Mouse (Mus musculus) macrophage (primary cell): ENCODE measurements around the gene Zfp296. TPM values are rescaled to one million over a fixed set of nuclear protein-coding genes. Genes with fewer than 3 reads are reported as not detected.
A peak's percentile ranks its signal among the peaks of the same experiment; 100 is the strongest.

ENCODE experiments used
- H3K27ac ChIP-seq: fragments of 350-480 bp; formaldehyde crosslinking; 2 replicates; pipeline ENCODE4 v1.9.0; 2021
- H3K36me3 ChIP-seq: fragments of 350-480 bp; formaldehyde crosslinking; 2 replicates; pipeline ENCODE4 v1.9.0; 2021; ENCODE audit errors: inconsistent target
- H3K4me3 ChIP-seq: fragments of 350-480 bp; formaldehyde crosslinking; 2 replicates; pipeline ENCODE4 v1.9.0; 2021; ENCODE audit errors: inconsistent target
- H3K79me2 ChIP-seq: fragments of 350-480 bp; formaldehyde crosslinking; 2 replicates; pipeline ENCODE4 v1.9.0; 2021; ENCODE audit errors: inconsistent target
- WGBS: methylation state at CpG from one replicate; pipeline ENCODE4 v1.1.7; 2026; ENCODE audit warnings: inconsistent platforms; ENCODE audit not compliant: missing documents; 5-methylcytosine and 5-hydroxymethylcytosine counted together
- polyA plus RNA-seq: library from polyadenylated mRNA; stranded (reverse); fragments of 250-400 nt; gene quantifications from 3 replicates; pipeline ENCODE4 v1.2.4, GENCODE M21; 2018; ENCODE audit warnings: inconsistent platforms

Gene Zfp296
- polyA plus RNA-seq, 1 experiment from 2014 or later, result 0.24 TPM

DNA sequence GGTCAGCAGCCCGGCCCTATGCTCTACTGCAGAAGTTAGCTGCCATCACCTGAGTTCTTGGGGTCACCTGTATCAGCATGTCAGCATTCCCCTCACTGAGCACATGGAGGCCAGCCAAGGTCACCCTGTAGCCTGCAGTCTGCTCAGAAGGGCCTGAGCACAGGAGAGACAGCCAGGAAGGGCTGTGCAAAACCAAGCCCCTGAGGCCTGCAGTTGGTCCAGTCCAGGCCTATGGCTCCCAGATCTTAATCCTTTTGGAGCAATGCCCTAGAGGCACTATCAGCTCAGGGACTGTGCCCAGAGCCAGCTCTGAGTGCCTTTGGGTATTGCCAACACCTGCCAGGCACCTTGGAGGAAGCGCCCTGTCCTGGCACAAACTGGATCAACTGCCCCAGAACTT is 20.0 kb upstream of the Zfp296 start:
- 0 out of 2 replicates have a peak, but pooled peaks cover 6% of the 10 kb centered on the region for H3K36me3 ChIP-seq
- H3K27ac ChIP-seq, result no peak overlapping the region
- peaks cover 97% of the 10 kb centered on the region for H3K79me2 ChIP-seq
- no peak overlapping the region for H3K4me3 ChIP-seq
- 93% methylated on average over 2 of the region's 2 CpGs for WGBS

DNA sequence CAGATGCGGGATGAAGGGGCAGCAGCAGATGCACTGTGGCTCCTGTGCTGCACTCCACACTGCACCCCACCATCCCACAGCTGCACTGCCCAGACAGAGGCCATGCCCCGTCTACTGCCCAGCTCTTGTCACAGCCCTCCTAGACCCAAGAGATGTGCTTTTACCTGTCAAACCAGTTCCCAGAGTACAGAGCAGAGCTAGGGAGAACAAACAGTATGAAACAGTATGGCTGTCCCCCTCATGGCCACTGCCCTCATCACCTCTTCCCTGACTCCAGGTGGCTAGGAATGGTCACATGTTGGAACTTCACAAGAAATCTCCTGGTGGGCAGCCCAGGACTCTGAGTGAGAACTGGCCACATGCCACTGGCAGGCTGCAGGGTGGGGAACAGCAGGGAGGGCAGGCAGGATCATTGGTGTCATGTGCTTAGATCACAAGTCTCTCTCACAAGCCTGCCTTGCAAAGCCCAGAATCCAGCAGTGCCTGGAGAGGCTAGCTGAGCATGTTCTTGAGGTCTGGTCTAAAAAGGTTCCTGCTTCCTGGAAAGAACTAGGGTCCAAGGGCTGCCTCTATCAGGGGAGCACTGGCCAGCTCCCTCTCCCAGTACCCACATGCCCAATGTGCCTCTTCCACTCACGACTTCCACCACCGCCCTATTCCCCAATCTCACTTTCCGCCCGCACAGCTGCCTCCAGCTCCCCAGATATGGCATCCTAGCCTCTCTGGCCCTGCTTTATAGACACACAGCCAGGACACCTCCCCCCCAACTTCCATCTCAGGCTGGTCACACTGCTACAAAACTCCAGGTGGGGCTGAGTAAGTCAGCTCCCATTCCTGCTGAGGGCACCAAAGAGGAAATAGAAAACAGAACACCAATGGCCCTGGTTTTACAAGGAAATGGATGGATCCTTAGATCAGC is 18.8 kb upstream of the Zfp296 start:
- H3K27ac ChIP-seq, result peak overlapping the region; percentile 40

DNA sequence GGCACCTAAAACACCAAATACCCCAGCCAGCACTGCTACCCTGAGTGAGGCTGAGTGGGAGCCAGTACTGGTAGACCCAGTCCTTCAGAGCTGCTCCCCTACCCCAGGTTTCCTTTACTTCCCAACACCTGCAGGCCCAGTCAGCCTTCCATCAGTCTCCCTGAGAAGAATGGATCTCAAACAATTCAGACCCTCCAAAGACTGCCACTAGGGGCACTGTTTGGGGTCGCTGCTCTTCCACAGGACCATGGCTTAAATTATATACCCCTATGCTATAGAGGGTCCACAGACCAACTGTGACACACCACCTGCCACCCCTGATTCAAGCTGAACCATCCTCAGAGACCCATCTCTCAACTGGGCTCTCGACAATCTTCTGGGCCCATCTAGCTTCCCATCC is 18.1 kb upstream of the Zfp296 start:
- Histone ChIP-seq H3K4me3 (no peak overlapping the region), H3K27ac (peak overlapping the region; percentile 40), H3K36me3 (no peaks in the 10 kb centered on the region), H3K79me2 (peaks cover 78% of the 10 kb centered on the region)
- 70% methylated on average over 2 of the region's 2 CpGs for WGBS

More for the DNA sequence above, 18.8 kb upstream of the Zfp296 start:
- H3K79me2 ChIP-seq, result peaks cover 85% of the 10 kb centered on the region
- H3K4me3 ChIP-seq, result no peak overlapping the region
- 0 out of 2 replicates have a peak, but pooled peaks cover 4% of the 10 kb centered on the region for H3K36me3 ChIP-seq
- WGBS, result 97% methylated on average over 6 of the region's 6 CpGs

DNA sequence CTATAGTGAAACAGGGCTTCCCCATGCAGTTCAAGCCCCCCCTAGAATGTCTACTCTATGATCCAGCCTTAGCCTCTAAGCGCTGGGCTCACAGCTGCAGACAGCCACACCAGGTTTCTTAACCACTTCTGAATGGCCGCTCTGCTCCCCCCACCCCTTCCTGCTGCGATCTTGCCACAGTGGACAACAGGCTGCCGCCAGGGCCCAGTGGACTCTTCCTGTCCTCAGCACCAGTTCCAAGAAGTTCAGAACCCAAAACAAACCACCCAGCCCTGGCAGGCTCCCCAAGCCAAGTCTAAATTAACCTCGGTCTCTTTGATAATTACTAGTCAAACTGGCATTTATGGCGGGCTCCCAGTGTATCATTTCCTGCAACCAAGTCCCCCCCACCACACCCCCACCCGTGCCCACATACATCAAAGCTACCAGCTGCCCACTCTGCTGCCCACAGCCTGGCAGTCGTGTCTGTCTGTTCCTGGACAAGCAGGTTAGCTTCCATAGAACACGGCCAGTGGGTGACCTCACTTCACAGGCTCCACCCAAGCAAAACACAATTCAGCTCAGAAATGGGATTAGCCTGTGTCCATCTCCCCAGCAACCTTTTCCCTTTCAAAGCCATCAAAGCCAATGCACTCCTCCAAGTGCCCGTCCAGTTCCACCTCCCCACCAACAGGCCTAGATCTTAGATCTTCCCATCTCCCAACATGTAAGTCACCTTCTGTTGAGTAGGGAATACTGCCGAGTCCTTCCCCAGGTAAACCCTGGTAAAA is 16.4 kb upstream of the Zfp296 start:
- peak overlapping the region; percentile 91 for H3K4me3 ChIP-seq
- peaks cover 11% of the 10 kb centered on the region for H3K36me3 ChIP-seq
- WGBS, result 7% methylated on average over 11 of the region's 11 CpGs
- H3K79me2 ChIP-seq, result peaks cover 61% of the 10 kb centered on the region
- H3K27ac ChIP-seq, result peak overlapping the region; percentile 50

DNA sequence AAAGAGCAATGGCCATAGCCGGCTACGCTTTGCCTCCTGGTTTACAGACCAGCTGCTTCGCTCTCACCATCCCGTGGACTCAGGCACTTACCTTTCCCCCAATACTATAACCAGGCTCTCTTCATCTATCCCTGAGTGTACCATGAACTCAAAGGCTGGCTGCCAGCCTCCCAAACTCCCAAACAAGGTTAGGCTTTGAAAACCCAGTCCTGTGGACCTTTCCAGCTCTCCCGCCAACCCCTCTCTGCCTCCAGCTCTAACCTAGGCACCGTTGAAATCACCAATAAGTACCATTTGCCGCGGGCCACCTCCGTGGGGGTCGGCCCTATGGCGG is 15.7 kb upstream of the Zfp296 start:
- H3K27ac ChIP-seq, result peak overlapping the region; percentile 50
- 0% methylated on average over 11 of the region's 11 CpGs for WGBS
- H3K79me2 ChIP-seq, result peaks cover 53% of the 10 kb centered on the region
- peak overlapping the region; percentile 91 for H3K4me3 ChIP-seq
- peaks cover 11% of the 10 kb centered on the region for H3K36me3 ChIP-seq

DNA sequence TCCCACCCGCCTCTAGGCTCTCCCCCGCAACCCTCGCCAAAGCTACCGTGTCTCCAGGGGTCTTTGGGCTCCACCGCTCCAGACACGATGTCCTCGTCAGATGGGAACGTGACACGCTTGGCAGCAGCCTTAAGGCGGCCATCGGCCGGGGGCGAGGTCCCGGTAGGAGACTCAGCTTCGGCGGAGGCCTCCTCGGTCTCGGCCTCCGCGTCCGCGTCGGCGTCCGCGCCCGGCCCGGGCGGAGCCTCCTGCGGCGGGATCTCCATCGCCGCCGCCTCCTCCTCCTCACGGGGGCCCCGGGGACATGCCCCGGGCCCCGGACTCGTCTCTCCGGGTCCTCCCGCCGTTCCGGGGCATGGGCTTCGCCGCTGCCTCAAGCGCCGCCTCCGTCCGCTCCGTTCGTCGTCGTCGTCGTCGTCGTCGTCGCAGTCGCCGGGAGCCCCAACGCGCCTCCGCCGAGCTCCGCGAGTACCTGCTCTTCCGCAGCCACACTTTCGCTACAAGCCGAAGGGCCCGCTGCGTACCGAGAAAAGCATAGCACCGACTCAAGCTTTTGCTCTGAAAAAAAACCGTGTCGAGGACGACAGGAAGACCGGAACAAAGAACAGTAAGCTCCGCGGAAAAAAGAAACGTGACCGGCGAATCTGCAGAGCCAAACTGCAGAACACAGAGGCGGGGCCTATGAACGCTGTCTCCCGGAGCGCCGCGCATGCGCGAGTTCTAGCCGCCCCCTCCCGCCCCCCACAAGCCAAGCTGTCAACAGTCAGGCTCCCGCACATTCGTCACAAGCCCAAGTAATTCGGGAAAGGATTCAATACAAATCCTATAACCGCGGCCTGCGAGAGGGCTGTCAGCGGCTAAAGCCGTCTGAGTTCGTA is 15.1 kb upstream of the Zfp296 start:
- 2% methylated on average over 100 of the region's 102 CpGs for WGBS
- peak overlapping the region; percentile 91 for H3K4me3 ChIP-seq
- H3K36me3 ChIP-seq, result peaks cover 11% of the 10 kb centered on the region
- H3K27ac ChIP-seq, result peak overlapping the region; percentile 84
- H3K79me2 ChIP-seq, result peaks cover 51% of the 10 kb centered on the region

DNA sequence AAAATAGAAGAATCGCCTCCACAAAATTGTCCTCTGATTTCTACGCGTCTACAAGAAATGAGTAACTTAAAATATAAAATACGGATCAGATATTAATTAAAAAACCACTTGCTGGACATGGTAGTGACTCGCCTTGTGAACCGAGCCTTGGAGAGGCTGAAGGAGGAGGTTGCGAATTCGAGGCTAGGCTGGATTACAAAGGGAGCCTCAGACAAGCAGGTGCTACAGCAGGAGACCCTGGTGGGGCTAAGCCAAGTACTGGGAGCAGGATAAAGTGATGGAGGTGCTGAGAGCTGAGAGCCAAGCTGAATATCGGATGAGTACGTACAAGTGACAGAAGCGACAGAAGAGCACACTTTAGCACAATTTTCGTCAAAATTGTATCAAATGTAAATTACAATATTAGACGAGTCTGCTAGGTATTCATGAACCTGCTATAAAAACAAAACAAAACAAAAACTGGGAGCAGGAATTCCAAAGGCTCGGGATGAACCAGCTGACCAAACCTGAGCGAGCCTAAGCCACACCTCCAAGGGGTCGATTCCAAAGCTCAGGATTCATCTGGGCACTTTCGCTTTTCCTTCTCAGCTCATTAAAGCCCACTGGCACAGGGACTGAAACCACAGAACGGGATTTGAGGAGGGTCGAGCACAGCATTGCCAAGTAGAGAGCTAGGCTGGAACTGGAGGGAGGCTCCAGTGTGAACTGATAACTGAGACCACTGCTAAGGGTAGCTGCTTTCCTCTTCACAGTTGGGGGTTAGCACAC is 14.3 kb upstream of the Zfp296 start, which contains the start of gene Ppp1r37:
Ppp1r37 (minus strand) TSS at position 434 of the 768 bp plus-strand sequence.
- peaks cover 11% of the 10 kb centered on the region for H3K36me3 ChIP-seq
- peak within 1 kb of the TSS; percentile 44 for H3K4me3 ChIP-seq
- peaks cover 51% of the 10 kb centered on the region for H3K79me2 ChIP-seq
- peak within 1 kb of the TSS; percentile 84 for H3K27ac ChIP-seq
- WGBS, result 2% methylated on average over 19 of the region's 19 CpGs

DNA sequence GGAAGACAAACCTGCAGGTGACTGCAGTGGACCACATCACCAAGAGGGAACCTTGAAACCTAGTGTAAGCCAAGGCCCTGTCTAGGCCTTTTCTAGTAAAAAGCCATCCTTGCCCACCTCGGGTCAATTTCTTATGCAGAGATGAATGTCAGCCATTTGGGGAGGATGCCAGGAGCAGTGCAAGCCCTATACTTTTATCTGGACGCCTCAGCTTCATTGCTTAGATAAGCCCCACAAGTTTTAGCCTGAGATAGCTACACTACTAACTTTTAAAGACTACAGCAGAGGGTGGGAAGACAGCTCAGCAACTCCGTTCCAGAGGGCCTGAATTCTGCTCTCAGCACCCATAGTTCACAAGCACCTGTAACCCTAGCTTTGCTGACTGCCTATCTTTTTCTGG is 13.2 kb upstream of the Zfp296 start:
- Histone ChIP-seq H3K4me3 (no peak overlapping the region), H3K36me3 (peaks cover 15% of the 10 kb centered on the region), H3K79me2 (peaks cover 51% of the 10 kb centered on the region), H3K27ac (no peak overlapping the region)
- 86% methylated on average over 3 of the region's 3 CpGs for WGBS

DNA sequence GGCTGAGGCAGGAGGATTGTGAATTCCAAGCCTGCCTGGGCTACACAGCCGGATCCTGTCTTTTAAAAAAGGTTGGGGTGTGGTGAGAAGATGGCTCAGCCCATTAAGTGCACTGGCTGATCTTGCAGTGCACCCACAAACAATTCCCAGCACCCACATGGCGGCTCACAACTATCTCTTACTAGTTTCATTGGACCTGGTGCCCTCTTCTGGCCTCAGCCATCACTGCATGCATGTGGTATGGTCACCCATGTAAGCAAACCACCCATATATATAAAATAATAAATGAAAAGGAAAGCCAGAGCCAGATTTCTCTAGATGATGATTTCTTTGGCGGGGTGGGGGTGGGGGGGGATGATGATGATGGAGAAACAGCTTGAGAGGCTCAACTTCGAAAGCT is 12.6 kb upstream of the Zfp296 start:
- H3K27ac ChIP-seq, result no peak overlapping the region
- 94% methylated on average over 2 of the region's 4 CpGs for WGBS
- H3K79me2 ChIP-seq, result peaks cover 51% of the 10 kb centered on the region
- no peak overlapping the region for H3K4me3 ChIP-seq
- H3K36me3 ChIP-seq, result peaks cover 20% of the 10 kb centered on the region

DNA sequence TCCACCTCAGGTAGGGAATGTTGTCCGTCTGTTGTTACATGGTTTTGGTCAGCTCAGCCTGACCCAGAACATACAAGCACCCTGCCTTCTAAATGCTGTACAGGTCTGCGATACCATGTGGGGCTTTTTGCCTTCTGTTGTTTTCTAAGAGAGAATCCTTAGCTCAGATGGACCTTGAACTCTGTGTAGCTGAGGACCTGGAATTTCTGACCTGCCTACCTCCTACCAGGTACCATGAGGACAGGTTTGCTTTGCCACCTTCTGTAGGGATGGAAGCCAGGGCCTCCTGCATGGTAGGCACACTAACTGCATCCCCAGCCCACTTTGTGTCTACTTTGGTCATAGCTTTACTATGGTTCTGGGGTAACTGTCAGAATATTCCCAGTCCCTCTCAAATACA is 11.3 kb upstream of the Zfp296 start:
- WGBS, result 100% methylated on average over 2 of the region's 2 CpGs
- Histone ChIP-seq H3K36me3 (peaks cover 22% of the 10 kb centered on the region), H3K4me3 (no peak overlapping the region), H3K79me2 (peaks cover 51% of the 10 kb centered on the region), H3K27ac (no peak overlapping the region)

DNA sequence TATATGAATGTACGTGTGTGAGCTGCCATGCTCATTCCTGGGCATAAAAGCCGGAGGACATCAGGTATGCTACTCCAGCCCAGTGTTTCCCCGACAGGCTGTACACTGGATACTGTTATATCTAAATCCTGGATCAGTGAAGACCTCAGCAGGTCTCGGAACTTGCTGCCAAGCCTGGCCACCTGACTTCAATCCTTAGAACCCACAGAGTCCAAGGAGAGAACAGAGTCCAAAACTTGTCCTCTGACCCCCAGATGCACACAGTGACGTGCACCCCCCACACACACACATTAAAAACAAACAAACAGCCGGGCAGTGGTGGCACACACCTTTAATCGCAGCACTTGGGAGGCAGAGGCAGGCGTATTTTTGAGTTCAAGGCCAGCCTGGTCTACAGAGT is 9.7 kb upstream of the Zfp296 start:
- 97% methylated on average over 6 of the region's 8 CpGs for WGBS
- Histone ChIP-seq H3K36me3 (peaks cover 22% of the 10 kb centered on the region), H3K27ac (no peak overlapping the region), H3K79me2 (peaks cover 58% of the 10 kb centered on the region), H3K4me3 (no peak overlapping the region)

DNA sequence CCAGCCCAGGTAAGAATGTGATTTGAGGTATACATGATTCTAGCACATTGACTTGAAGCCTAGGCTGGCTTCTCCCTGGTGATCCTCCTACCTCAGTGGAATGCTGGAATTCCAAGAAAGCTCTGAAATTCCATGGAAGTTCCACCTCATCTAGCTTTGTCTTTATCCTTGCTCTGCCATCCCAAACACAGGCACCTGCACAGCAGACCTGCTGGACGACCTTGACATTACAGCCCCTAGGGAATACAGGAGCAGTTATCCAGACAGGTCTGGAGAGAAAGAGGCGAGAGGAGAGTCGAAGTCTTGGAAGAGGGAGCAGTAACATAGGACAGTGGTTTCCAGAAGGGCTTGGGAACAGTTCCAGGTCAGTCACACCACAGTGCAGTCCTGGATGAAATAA is 7.4 kb upstream of the Zfp296 start:
- Histone ChIP-seq H3K36me3 (peaks cover 21% of the 10 kb centered on the region), H3K27ac (no peak overlapping the region), H3K79me2 (peaks cover 63% of the 10 kb centered on the region), H3K4me3 (no peak overlapping the region)
- 95% methylated on average over 3 of the region's 3 CpGs for WGBS

DNA sequence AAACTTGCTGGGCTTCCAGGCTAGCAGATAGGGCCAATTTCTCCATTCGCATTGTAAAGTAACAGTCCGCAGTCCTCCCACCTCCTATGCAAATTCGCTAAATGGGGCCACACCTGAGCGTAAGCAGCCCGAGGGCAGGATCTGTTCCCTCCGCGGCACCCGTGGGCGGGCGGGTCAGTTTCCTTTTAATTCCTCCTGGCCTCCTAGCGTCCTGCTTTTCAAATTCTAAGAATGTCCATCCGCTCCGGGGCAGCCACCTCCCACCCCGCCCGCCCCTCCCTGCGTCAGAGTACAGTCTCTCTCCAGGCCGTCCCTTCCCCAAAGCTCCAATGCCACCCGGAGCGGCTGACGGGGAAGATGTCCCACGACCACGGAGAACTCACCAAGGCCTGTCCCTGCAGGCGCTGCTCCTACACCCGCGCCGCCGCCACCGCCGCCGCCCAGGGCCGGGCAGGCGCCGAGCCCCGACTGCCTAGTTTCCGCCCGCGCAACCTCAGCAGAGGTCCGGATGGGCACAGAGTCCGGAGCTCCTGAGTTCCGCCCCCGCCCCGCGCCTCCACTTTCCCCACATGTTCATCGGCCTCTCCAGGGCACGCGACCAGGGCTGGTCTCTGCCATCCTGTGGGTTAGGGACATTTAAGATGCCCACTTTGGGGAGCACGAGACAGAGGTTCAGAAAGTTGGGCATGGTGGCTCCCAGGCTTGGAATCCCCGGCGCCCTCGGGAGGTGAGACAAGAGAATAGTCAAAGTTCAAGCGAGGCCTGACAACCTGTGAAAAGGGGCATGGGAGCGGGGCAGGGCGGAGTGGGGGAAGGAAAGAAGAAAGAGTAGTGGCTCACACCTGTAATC is 3.9 kb upstream of the Zfp296 start:
- peak overlapping the region; percentile 49 for H3K27ac ChIP-seq
- WGBS, result under 1% methylated on average over 53 of the region's 53 CpGs
- H3K36me3 ChIP-seq, result peaks cover 11% of the 10 kb centered on the region
- H3K79me2 ChIP-seq, result peaks cover 48% of the 10 kb centered on the region
- peak overlapping the region; percentile 91 for H3K4me3 ChIP-seq
